ENCODE assay signal across 16 mouse cellular contexts in genomic region chrX:19311377-19311776, GRCm38 (mm10).
"Had no signal": no experiment of that assay in that cellular context is flagged by ENCODE, and none has a peak within 500 bp of the region (broad histone marks: within the 10 kb centered on the region; RNA-seq: fewer than 3 reads in every experiment).

No protein-coding gene starts in this region.

- H3K9ac ChIP-seq: kidney, embryonic 15.5 days; limb, embryonic 13.5 days; liver, embryonic 12.5 days; liver, embryonic 15.5 days; midbrain, embryonic 12.5 days had no signal

- H3K27me3 ChIP-seq: kidney, embryonic 15.5 days; limb, embryonic 13.5 days; liver, embryonic 12.5 days; liver, embryonic 15.5 days; midbrain, embryonic 12.5 days had no signal

- ATAC-seq: liver, embryonic 12.5 days; midbrain, embryonic 16.5 days had no signal

- DNase-seq: kidney, adult 2 months; kidney, postnatal 10 days; kidney, postnatal 4 days; liver; lung, adult 18-20 months; thymus, postnatal 25 days had no signal

- H3K9me3 ChIP-seq: kidney, embryonic 15.5 days; limb, embryonic 10.5 days; limb, embryonic 13.5 days; liver, embryonic 12.5 days; liver, embryonic 15.5 days; midbrain, embryonic 12.5 days had no signal

- H3K36me3 ChIP-seq: kidney, embryonic 15.5 days; limb, embryonic 10.5 days; limb, embryonic 13.5 days; liver, embryonic 12.5 days; liver, embryonic 15.5 days; midbrain, embryonic 12.5 days had no signal

- H3K4me2 ChIP-seq: kidney, embryonic 15.5 days; limb, embryonic 13.5 days; liver, embryonic 12.5 days; liver, embryonic 15.5 days; midbrain, embryonic 12.5 days had no signal

- H3K4me3 ChIP-seq: kidney, embryonic 15.5 days; limb, embryonic 10.5 days; limb, embryonic 13.5 days; liver, embryonic 12.5 days; liver, embryonic 15.5 days; midbrain, embryonic 12.5 days; myocyte had no signal

- H3K27ac ChIP-seq: kidney, embryonic 15.5 days; limb, embryonic 10.5 days; limb, embryonic 13.5 days; liver, embryonic 12.5 days; liver, embryonic 15.5 days; macrophage; midbrain, embryonic 12.5 days; stomach, postnatal 0 days had no signal

- H3K4me1 ChIP-seq: kidney, embryonic 15.5 days; limb, embryonic 10.5 days; limb, embryonic 13.5 days; liver, embryonic 12.5 days; liver, embryonic 15.5 days; midbrain, embryonic 12.5 days had no signal
